Mouse (Mus musculus) T-cell, adult 66 days (primary cell): ENCODE results near the gene Ankar. TPM values are rescaled to one million over a fixed set of nuclear protein-coding genes. Genes with fewer than 3 reads are reported as not detected.

Experiments
- total RNA-seq, 2 experiments: library from RNA; stranded (reverse); gene quantifications; 3 replicates in 1 of 2; 4 replicates in 1 of 2; pipeline ENCODE4 v1.2.4; 2023

Gene Ankar
- total RNA-seq = not detected

DNA sequence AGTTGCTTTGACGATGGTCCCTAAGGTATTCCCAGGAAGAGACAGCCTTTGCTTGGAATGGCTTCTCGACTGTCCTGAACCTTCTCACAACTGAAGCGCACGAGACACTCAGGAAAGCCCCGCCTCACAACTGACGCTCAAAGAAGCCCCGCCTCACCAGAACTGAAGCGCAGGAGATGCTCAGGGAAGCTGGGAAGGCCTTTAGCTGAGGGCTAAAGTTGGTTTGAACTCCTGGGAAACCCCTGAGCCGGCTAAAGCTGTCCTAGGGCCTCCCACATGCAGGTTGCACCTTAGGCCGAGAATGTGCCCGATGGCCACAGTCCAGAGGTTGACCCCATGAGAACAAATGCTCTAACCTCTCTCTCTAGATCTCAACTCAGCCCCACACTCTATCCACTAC is at the start of gene Ankar:
Gene Ankar (minus strand): TSS at position 101 of the 400 bp plus-strand sequence.

DNA sequence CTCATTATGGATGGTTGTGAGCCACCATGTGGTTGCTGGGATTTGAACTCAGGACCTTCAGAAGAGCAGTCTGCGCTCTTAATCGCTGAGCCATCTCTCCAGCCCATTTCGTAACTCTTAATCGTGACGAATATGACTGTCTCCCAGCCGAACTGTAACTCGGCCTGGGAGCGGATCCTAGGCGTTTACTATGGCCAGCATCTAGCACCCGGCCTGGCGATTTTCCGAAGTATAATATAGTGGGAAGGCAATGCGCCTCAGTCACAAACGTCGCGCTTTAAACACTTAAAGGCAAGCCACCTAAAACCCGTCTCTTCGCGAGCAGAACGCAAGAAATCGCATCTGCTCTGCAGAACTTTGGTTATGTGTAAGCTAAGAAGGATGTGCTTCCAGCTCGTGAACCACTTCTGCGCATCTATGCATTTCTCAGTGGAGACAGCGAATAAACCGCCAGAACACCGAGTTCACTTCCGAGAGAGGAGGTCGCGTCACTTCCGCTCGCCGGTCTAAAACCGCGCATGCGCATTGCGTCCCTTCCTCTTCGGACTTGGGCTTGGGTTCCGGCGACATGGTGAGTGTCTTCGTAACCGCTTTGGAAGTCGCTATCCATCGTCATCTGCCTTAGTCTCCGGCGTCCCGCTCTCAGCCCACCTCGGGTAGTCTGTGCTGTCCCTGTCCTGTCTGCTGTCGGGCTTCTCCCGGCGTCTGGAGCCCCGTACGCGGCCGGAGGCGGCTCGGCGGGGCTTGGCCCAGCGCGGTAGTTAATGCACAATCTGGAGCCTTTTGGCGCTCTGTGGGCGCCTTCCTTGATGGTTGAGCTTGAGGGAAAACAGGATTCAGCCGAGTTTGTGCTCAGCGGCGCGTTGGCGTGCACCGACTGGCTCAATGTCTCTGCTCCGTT is 10.6 kb upstream of the Ankar start, which contains the start of gene Rpl37a:
Gene Rpl37a (plus strand): TSS at position 538 of the 901 bp plus-strand sequence.

Other genes with a start within 250 kb of the Ankar start
- gene March4, start 163.6 kb downstream of the Ankar start, total RNA-seq = not detected
- 10 to 100 TPM; 33.4 to 38.1 TPM for gene Smarcal1, start 117.3 kb downstream of the Ankar start, total RNA-seq
- 1,000 to 10,000 TPM; 3,592 to 3,632 TPM for gene Rpl37a, start 10.7 kb upstream of the Ankar start, total RNA-seq
- gene Igfbp2, start 123.9 kb upstream of the Ankar start, total RNA-seq = not detected
- under 1 TPM in 1 of 2 experiments, not detected in 1; 0.12 TPM for gene Igfbp5, start 174.3 kb upstream of the Ankar start, total RNA-seq